Mouse (Mus musculus) retina, postnatal 7 days (tissue): ENCODE results near the gene Arpc4.

Source experiments
- DNase-seq: peaks from one replicate; pipeline ENCODE4 v3.0.0-alpha.2; 2012; ENCODE audit warnings: low read depth, low spot score

Gene Arpc4

GRCm38 (mm10) chr6:113364518-113365135, 13.3 kb upstream of the Arpc4 start:
- DNase-seq = no peak

- no peak for DNase-seq
Observed at GRCm38 (mm10) chr6:113366639-113367038, 11.3 kb upstream of the Arpc4 start.

- no peak for DNase-seq
Observed at GRCm38 (mm10) chr6:113367574-113367973, 10.3 kb upstream of the Arpc4 start.

GRCm38 (mm10) chr6:113368124-113368523, 9.8 kb upstream of the Arpc4 start:
- no peak for DNase-seq

GRCm38 (mm10) chr6:113368577-113368976, 9.3 kb upstream of the Arpc4 start:
- DNase-seq = no peak

GRCm38 (mm10) chr6:113370194-113370929, 7.6 kb upstream of the Arpc4 start:
- DNase-seq = no peak

- no peak for DNase-seq
Observed at GRCm38 (mm10) chr6:113373491-113373890, 4.4 kb upstream of the Arpc4 start.

GRCm38 (mm10) chr6:113377172-113377495, 781 bp upstream of the Arpc4 start:
- no peak for DNase-seq

GRCm38 (mm10) chr6:113379246-113379645, 1.3 kb downstream of the Arpc4 start:
- no peak for DNase-seq

GRCm38 (mm10) chr6:113380480-113380879, 2.6 kb downstream of the Arpc4 start:
- DNase-seq = no peak

- no peak for DNase-seq
Observed at GRCm38 (mm10) chr6:113384351-113384927, 6.5 kb downstream of the Arpc4 start.

GRCm38 (mm10) chr6:113385160-113385714, 7.3 kb downstream of the Arpc4 start:
- DNase-seq = no peak

- DNase-seq = no peak
Observed at GRCm38 (mm10) chr6:113386025-113386424, 8.1 kb downstream of the Arpc4 start.

- no peak for DNase-seq
Observed at GRCm38 (mm10) chr6:113388960-113389359, 11.0 kb downstream of the Arpc4 start, which contains the start of gene Ttll3. Gene Ttll3 (plus strand): TSS chr6:113389260.

GRCm38 (mm10) chr6:113390715-113391114, 12.8 kb downstream of the Arpc4 start:
- DNase-seq = no peak

- no peak for DNase-seq
Observed at GRCm38 (mm10) chr6:113392015-113392386, 14.1 kb downstream of the Arpc4 start.

- DNase-seq = peak; percentile 46
Observed at GRCm38 (mm10) chr6:113392387-113393071, 14.6 kb downstream of the Arpc4 start.

- DNase-seq = no peak
Observed at GRCm38 (mm10) chr6:113393951-113394350, 16.0 kb downstream of the Arpc4 start.

- no peak for DNase-seq
Observed at GRCm38 (mm10) chr6:113394811-113395210, 16.9 kb downstream of the Arpc4 start.

- DNase-seq = no peak
Observed at GRCm38 (mm10) chr6:113395501-113395900, 17.6 kb downstream of the Arpc4 start.

GRCm38 (mm10) chr6:113396270-113397030, 18.5 kb downstream of the Arpc4 start:
- no peak for DNase-seq
